Mouse (Mus musculus): ENCODE measurements at regions not wholly inside any gene's neighbourhood (a gene's known extent, or its start where the extent isn't known, plus 50 kb on each side); places are given as distances from the start of the nearest gene placed in this dataset.

DNA sequence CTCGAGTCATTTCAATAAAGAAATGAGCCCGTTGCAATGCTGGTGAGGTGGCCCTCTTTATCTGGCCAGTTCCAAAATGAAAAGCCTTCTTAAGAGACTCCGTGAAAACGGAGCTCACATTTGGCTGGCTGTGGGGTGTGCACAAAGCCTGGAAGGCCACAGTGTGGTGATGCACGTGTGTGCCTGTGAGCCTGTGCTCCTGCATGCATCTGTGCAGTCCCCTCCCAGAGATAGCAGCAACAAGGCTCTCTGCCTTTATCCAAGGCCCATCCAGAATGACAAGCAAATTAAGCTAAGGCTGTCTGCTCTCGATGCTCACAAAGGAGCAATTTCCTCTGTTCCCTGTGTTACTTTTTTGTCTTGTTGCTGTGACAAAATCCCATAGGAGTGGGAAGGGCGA is 469.5 kb upstream of the Kif2a start:
- TF ChIP-seq POLR2A (IDR thresholded peaks at IDR 0.05; ENCODE audit: extremely low read depth, insufficient read depth, low read length), result no peak
- no peak for TF ChIP-seq CTCF (IDR thresholded peaks at IDR 0.05; ENCODE audit: extremely low read depth, insufficient read depth, low read length)

All from cortical plate, adult 2 months (tissue).